Mouse (Mus musculus) kidney, adult 2 months (tissue): ENCODE results near the gene Fbln5. TPM values are rescaled to one million over a fixed set of nuclear protein-coding genes. Genes with fewer than 3 reads are reported as not detected.

Experiments
- DNase-seq: peaks from one replicate; pipeline ENCODE4 v3.0.0; 2021
- H3K27ac ChIP-seq: fragments of 200-500 bp; 2 replicates; pipeline ENCODE4 v1.5.1; 2012; ENCODE audit warnings: low read depth, low read length, control low read depth, inconsistent platforms; ENCODE audit not compliant: insufficient read depth
- H3K27me3 ChIP-seq: fragments of 200-500 bp; replicated peaks from 2 replicates; pipeline ENCODE4 v1.6.1; 2012; ENCODE audit warnings: mild to moderate bottlenecking, moderate library complexity, low read length, inconsistent platforms; ENCODE audit not compliant: control insufficient read depth, insufficient read depth
- H3K36me3 ChIP-seq: fragments of 200-500 bp; 2 replicates; pipeline ENCODE4 v1.6.1; 2012; ENCODE audit warnings: mild to moderate bottlenecking, moderate library complexity, low read length, inconsistent platforms; ENCODE audit not compliant: control insufficient read depth, insufficient read depth
- H3K4me1 ChIP-seq: fragments of 200-500 bp; 2 replicates; pipeline ENCODE4 v1.6.1; 2011; ENCODE audit warnings: low read length; ENCODE audit not compliant: control insufficient read depth, insufficient read depth
- H3K4me3 ChIP-seq: fragments of 200-500 bp; 2 replicates; pipeline ENCODE4 v1.5.1; 2011; ENCODE audit warnings: mild to moderate bottlenecking, low read depth, low read length, control low read depth; ENCODE audit not compliant: insufficient read depth
- CTCF ChIP-seq: fragments of 200-500 bp; conservative IDR thresholded peaks from 2 replicates; pipeline ENCODE4 v1.5.1; 2011; ENCODE audit warnings: low read depth, mild to moderate bottlenecking, control low read depth, low read length, moderate library complexity, mixed read lengths; ENCODE audit not compliant: insufficient read depth, insufficient read length
- POLR2A ChIP-seq: fragments of 200-500 bp; IDR thresholded peaks from one replicate; pipeline ENCODE4 v1.6.1; 2011; ENCODE audit warnings: low read depth, low read length, control low read depth
- WGBS: fragments of 180-500 bp; shearing (Covaris S2); methylation state at CpG from one replicate; pipeline ENCODE4 v1.1.7; 2018; 5-methylcytosine and 5-hydroxymethylcytosine counted together
- polyA plus RNA-seq: library from polyadenylated mRNA; depleted of rRNA; stranded (reverse); fragments of >200 nt; gene quantifications from 2 replicates; pipeline ENCODE4 v1.2.3, GENCODE M21; 2012

The Fbln5 gene
- polyA plus RNA-seq, 1 experiment, result 302 TPM

DNA sequence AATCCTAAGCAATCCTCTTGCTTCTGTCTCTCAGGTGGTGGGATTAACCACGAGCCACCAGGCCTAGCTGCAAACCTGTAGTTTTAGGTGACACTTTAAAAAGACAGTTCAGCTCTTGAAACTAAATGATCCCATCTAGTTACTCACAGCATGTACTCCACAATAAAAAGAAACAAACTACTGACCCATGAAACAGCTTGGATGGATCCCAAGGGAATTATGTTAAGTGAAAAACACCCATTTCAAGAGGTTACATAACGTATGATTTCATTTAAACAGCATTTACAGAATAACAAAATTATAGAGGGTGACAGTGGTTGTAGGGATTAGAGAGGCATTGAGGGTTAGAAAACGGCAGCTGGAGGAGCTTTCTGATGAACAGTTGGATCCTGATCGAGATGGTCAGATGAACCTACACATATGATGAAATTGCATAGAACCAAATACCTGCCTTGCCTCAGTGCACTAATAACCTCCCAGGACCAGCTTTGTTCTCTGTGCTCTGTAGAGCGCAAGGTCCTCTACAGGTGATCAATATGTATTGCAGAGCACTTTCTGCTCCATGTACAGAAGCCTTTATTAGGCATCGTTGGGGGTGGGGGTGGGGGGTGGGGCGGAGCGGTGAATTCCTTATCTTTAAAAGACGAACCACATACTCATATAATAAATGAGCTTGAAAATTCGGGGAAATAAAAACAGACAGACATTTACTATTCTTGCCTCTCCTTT lies 17.9 kb upstream of the Fbln5 start:
- peaks cover 7% of the 10 kb centered on the region for H3K36me3 ChIP-seq
- no peak overlapping the region for H3K4me3 ChIP-seq
- H3K27ac ChIP-seq, result no peak overlapping the region
- TF ChIP-seq POLR2A (no peak), CTCF (no peak)
- DNase-seq, result peak; percentile 59
- H3K27me3 ChIP-seq, result no peaks in the 10 kb centered on the region
- 83% methylated on average over 10 of the region's 10 CpGs for WGBS
- peaks cover 2% of the 10 kb centered on the region; the same call in 1 of the 2 replicates for H3K4me1 ChIP-seq

DNA sequence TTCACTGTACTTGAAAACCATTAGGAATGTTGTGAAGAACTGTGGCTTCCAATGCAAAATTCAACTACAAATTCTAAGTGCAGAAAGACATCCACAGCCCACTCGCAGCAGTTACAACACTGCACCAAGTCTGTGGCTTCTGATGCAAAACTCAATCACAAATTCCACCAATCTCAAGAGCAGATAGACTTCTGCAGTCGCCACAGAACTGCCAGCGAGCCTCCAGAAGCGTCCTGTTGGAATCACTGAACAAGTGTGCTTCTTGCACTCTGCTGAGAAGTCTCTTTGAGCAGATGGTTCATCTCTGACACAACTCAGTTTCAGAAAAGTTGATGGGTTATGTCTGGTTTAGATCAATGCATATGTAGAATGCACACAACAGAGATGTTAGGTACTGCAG lies 15.9 kb upstream of the Fbln5 start:
- WGBS, result 90% methylated on average over 4 of the region's 4 CpGs
- no peak for DNase-seq

DNA sequence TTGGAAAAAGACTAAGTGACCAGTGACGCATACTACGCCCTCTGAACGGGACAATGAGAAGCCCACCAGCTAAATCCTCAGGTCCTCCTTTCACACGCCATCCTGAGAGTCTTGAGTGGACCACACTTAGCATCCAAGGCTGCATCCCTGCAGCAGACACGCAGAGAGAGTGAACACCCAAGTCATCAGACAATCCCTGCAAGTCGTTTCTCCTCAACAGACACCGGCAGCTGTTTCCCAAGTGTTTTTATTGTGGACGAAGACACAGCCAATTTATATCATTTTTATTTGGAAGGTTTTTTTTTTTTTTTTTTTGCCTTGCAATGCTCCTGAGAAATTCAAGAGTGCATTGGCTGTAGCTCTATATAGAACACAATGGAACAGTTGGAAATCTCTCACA lies 14.9 kb upstream of the Fbln5 start:
- no peak overlapping the region for H3K27ac ChIP-seq

More for the DNA sequence above, 15.9 kb upstream of the Fbln5 start:
- Histone ChIP-seq H3K4me1 (peaks cover 2% of the 10 kb centered on the region; the same call in 1 of the 2 replicates), H3K27me3 (no peaks in the 10 kb centered on the region), H3K36me3 (peaks cover 7% of the 10 kb centered on the region), H3K27ac (no peak overlapping the region), H3K4me3 (no peak overlapping the region)
- TF ChIP-seq POLR2A (no peak), CTCF (no peak)

DNA sequence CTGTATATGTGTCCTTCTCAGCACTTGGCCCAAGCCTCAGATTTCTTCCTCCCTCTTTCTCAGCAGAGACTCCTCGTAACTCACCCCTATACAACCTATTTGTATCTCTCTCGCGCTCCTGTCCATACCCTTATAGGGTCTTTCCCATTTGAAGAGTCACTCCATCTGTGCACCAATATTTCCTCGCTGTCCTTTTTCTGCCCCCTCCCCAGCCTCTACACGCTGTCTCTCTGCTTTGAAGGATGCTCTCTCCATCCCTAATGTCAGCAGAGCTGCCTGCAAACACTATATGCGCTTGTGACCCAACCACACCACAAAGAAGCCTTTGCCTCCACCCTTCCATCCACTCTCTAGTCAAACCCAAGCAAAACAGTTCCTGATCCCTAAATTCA lies 14.3 kb upstream of the Fbln5 start:
- no peak for DNase-seq
- no peak for TF ChIP-seq CTCF
- TF ChIP-seq POLR2A, result no peak
- WGBS, result 78% methylated on average over 6 of the region's 6 CpGs
- H3K4me1 ChIP-seq, result peaks cover 2% of the 10 kb centered on the region; the same call in 1 of the 2 replicates
- peak overlapping the region; percentile 42; the same call in 1 of the 2 replicates for H3K27ac ChIP-seq
- H3K4me3 ChIP-seq, result no peak overlapping the region
- H3K27me3 ChIP-seq, result no peaks in the 10 kb centered on the region
- H3K36me3 ChIP-seq, result peaks cover 4% of the 10 kb centered on the region

More for the DNA sequence above, 14.9 kb upstream of the Fbln5 start:
- Histone ChIP-seq H3K36me3 (peaks cover 7% of the 10 kb centered on the region), H3K4me3 (no peak overlapping the region), H3K4me1 (peaks cover 2% of the 10 kb centered on the region; the same call in 1 of the 2 replicates), H3K27me3 (no peaks in the 10 kb centered on the region)
- no peak for DNase-seq
- TF ChIP-seq POLR2A (no peak), CTCF (no peak)
- WGBS, result 86% methylated on average over 8 of the region's 8 CpGs

DNA sequence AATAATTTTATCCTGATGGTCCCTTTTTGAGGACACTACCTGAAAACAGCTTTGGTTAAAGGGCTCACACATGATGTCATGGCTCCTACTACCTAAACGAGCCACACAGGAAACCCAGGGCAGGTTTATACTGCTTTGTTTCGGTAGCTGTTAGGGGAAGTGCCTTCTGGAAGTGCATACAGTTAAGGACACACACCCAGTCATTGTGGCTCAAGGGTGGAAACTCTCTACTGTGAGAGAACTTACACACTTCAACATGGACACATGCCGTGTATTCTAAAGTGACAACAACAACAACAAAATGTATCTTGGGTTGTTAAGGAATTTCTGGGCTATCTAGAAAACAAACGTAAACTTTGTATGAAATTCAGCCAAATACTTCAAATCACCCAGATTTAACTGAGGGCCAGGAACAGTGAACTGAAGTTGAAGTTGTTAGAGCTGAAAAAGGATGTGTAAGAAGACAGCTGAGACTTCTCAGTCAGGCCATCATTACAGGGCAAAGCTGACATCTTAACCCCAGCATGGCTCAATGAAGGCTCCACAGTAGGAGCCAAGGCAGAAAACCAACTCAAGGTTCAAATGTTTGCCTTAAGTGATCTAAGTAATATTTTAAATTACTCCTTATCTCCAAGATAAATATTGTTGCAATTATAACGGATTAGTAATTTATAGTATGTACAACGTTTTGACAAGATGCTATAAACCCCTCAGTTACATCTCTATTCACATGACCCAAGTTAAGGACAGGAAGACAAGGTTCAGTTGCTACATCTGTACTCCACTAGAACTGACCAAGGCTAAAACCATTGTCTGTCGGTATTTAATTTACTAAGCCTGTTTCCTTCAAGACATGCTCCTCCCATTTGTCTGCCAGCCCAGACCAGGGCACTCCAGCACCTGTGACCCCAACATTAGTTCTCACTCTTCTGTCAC lies 13.6 kb upstream of the Fbln5 start:
- H3K4me1 ChIP-seq, result peaks cover 2% of the 10 kb centered on the region; the same call in 1 of the 2 replicates
- peak overlapping the region; percentile 55; the same call in 1 of the 2 replicates for H3K27ac ChIP-seq
- peak; percentile 66 for DNase-seq
- H3K4me3 ChIP-seq, result no peak overlapping the region
- WGBS, result 55% methylated on average over 7 of the region's 7 CpGs
- TF ChIP-seq CTCF (no peak), POLR2A (no peak)
- H3K36me3 ChIP-seq, result peaks cover 4% of the 10 kb centered on the region
- no peaks in the 10 kb centered on the region for H3K27me3 ChIP-seq

DNA sequence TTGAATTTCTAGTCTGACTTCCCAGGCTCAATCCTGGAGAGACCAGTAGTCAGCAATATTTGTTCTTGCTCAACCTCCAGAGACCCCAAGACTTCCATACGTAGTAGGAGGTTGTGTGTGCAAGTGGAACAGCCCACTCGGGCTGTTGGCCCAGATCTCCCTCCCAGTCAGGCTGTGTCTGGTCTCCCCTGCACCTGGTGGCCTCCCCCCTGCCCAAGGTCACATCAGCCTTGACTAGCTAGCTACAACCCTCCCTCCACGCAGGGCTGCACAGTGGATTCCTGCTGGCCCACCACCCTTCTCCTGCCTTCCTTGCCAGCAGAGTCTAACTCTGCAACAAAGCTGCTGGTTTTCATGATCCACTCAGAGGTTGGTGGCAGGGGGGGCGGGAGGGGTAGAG lies 12.4 kb upstream of the Fbln5 start:
- no peak for DNase-seq
- Histone ChIP-seq H3K4me3 (no peak overlapping the region), H3K27ac (peak overlapping the region; percentile 4), H3K4me1 (no peaks in the 10 kb centered on the region), H3K27me3 (no peaks in the 10 kb centered on the region; the same call in 1 of the 2 replicates), H3K36me3 (peaks cover 4% of the 10 kb centered on the region)
- TF ChIP-seq CTCF (no peak), POLR2A (no peak)
- WGBS, result 60% methylated on average over 4 of the region's 4 CpGs
